Mouse (Mus musculus) stomach, postnatal 0 days (tissue): ENCODE results near the gene Phf13.

Experiments
- CTCF ChIP-seq: IDR thresholded peaks from 2 replicates; pipeline ENCODE4 v1.5.1; 2016; ENCODE audit warnings: antibody characterized with exemption, low read depth, mild to moderate bottlenecking, moderate library complexity
- EP300 ChIP-seq: optimal IDR thresholded peaks from 2 replicates; pipeline ENCODE3; 2016; ENCODE audit warnings: antibody characterized with exemption

DNA sequence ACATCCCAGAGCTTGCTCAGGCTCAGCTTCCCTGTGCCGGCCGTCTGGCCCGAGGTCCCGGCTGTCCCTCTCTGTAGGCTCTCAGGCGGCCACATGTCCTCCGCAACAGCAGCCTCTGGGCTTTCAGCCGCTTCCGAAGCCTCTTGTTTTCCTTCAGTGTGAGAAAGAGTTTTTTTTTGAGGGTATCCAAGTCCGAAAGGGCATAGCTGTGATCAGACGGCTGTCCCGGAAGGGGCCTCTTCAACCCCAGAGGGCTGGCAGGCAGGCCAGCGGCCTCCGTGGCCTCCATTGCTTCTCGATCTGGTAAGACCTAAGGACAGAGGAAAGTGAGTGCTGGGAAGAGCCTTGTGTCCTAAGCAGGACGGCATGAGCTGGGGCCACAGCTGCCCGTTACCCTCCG lies 13.0 kb downstream of the Phf13 start:
- TF ChIP-seq CTCF (no peak), EP300 (no peak)
